Mouse (Mus musculus): ENCODE data around the gene Lxn.

DNA sequence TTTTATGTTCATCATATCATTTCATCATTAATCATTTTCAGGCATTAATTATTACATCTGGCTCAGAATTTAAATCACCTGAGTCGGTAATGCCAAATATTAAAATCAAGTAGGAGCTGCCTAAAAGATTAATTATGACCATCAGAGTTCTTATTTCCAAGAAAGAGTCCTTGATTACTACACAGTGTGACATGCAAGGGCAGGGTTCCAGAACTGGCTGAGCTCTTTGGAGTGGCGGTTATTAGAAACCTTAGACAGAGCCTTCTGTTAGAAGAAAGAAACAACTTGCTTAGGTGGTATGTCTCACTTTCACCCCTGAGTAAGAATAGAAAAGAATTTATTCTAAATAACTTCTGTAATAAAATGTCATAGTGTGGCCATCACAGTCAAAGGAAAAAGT lies 3.6 kb upstream of the Lxn start:
- TF ChIP-seq PAX5 (IDR thresholded peaks at IDR 0.05; ENCODE audit: low read length) (no peak), CTCF (conservative IDR thresholded peaks at IDR 0.05 in 1 of 2, IDR thresholded peaks at IDR 0.05 in 1 of 2; ENCODE audit: low read depth in 2 of 2, low read length in 2 of 2) (no peak), MYC (IDR thresholded peaks at IDR 0.05; ENCODE audit: low read depth, low read length) (no peak), TCF12 (IDR thresholded peaks at IDR 0.05; ENCODE audit: low read depth, low read length) (no peak), EP300 (IDR thresholded peaks at IDR 0.05; ENCODE audit: low read length) (no peak), BHLHE40 (IDR thresholded peaks at IDR 0.05; ENCODE audit: low read depth, low read length) (no peak), NELFE (IDR thresholded peaks at IDR 0.05; ENCODE audit: low read depth, low read length) (no peak), JUND (conservative IDR thresholded peaks at IDR 0.05; ENCODE audit: low read depth, low read length) (no peak), E2F4 (IDR thresholded peaks at IDR 0.05; ENCODE audit: insufficient replicate concordance, low read depth, low read length) (no peak), SMC3 (IDR thresholded peaks at IDR 0.05; ENCODE audit: low read depth, low read length) (no peak)
